In genomic region chr15:84766621-84767020, GRCm38 (mm10) we compare ENCODE assay signal across 20 mouse cellular contexts. TPM values are rescaled to one million over a fixed set of nuclear protein-coding genes. Genes with fewer than 3 reads are reported as not detected.
DNase-seq lines count a peak whose midpoint lies in the region; ATAC-seq and TF ChIP-seq lines count a peak whose summit lies in the region.
"Had no signal": no experiment of that assay in that cellular context is flagged by ENCODE, and none has a peak within 500 bp of the region (broad histone marks: within the 10 kb centered on the region; RNA-seq: fewer than 3 reads in every experiment).

No protein-coding gene starts in this region.

- H3K4me3 ChIP-seq in liver, embryonic 12.5 days: no peak overlapping the region
- no peak overlapping the region for H3K4me3 ChIP-seq in stomach, embryonic 15.5 days (replicated peaks)
- H3K4me3 ChIP-seq in stomach, postnatal 0 days (ENCODE audit: low read depth, low read length): no peak overlapping the region
- H3K4me3 ChIP-seq in E14TG2a.4 (replicated peaks; ENCODE audit: low read length): peak overlapping the region; percentile 67
- H3K4me3 ChIP-seq in heart, adult 2 months: no peak overlapping the region
- H3K4me3 ChIP-seq in intestine, embryonic 16.5 days (ENCODE audit: low read length): no peak overlapping the region
- H3K4me3 ChIP-seq: forebrain, embryonic 10.5 days; heart, embryonic 12.5 days; hindbrain, embryonic 12.5 days; liver, embryonic 13.5 days had no signal

- H3K27ac ChIP-seq in liver, embryonic 12.5 days: no peak overlapping the region
- no peak overlapping the region for H3K27ac ChIP-seq in stomach, embryonic 15.5 days
- no peak overlapping the region for H3K27ac ChIP-seq in stomach, postnatal 0 days (replicated peaks)
- H3K27ac ChIP-seq in heart, adult 2 months: no peak overlapping the region
- no peak overlapping the region for H3K27ac ChIP-seq in intestine, embryonic 16.5 days (ENCODE audit: low read length)
- H3K27ac ChIP-seq: forebrain, embryonic 10.5 days; hindbrain, embryonic 12.5 days; liver, embryonic 13.5 days had no signal

- no peaks in the 10 kb centered on the region for H3K9me3 ChIP-seq in liver, embryonic 12.5 days (replicated peaks)
- H3K9me3 ChIP-seq in stomach, embryonic 15.5 days: no peaks in the 10 kb centered on the region
- no peaks in the 10 kb centered on the region for H3K9me3 ChIP-seq in stomach, postnatal 0 days (ENCODE audit: control insufficient read depth, low read length)
- H3K9me3 ChIP-seq in E14TG2a.4 (ENCODE audit: low read length): no peaks in the 10 kb centered on the region
- no peaks in the 10 kb centered on the region for H3K9me3 ChIP-seq in intestine, embryonic 16.5 days (ENCODE audit: control insufficient read depth, low read length)
- H3K9me3 ChIP-seq: forebrain, embryonic 10.5 days; heart, embryonic 12.5 days; hindbrain, embryonic 12.5 days; liver, embryonic 13.5 days had no signal

- H3K4me2 ChIP-seq in liver, embryonic 12.5 days: no peak overlapping the region
- no peak overlapping the region for H3K4me2 ChIP-seq in stomach, embryonic 15.5 days
- H3K4me2 ChIP-seq in stomach, postnatal 0 days (replicated peaks; ENCODE audit: low read depth): no peak overlapping the region
- no peak overlapping the region for H3K4me2 ChIP-seq in intestine, embryonic 16.5 days (ENCODE audit: low read depth, low read length)
- H3K4me2 ChIP-seq: heart, embryonic 12.5 days; hindbrain, embryonic 12.5 days; liver, embryonic 13.5 days had no signal

- H3K27me3 ChIP-seq in liver, embryonic 12.5 days (replicated peaks): no peaks in the 10 kb centered on the region
- no peaks in the 10 kb centered on the region for H3K27me3 ChIP-seq in stomach, embryonic 15.5 days (replicated peaks)
- no peaks in the 10 kb centered on the region for H3K27me3 ChIP-seq in stomach, postnatal 0 days (ENCODE audit: control insufficient read depth, insufficient read depth, low read length)
- no peaks in the 10 kb centered on the region for H3K27me3 ChIP-seq in E14TG2a.4 (ENCODE audit: insufficient read depth, low read length)
- H3K27me3 ChIP-seq in heart, adult 2 months (ENCODE audit: control insufficient read depth, insufficient read depth, low read length): no peaks in the 10 kb centered on the region
- H3K27me3 ChIP-seq in intestine, embryonic 16.5 days (replicated peaks; ENCODE audit: control insufficient read depth, insufficient read depth, low read length): no peaks in the 10 kb centered on the region
- H3K27me3 ChIP-seq: heart, embryonic 12.5 days; hindbrain, embryonic 12.5 days; liver, embryonic 13.5 days had no signal

- ATAC-seq in liver, embryonic 12.5 days: no peak
- 0 out of 2 replicates have a peak, but pooled peaks have one; percentile 28 for ATAC-seq in stomach, embryonic 15.5 days (ENCODE audit: insufficient read depth, low FRiP score, low read depth)
- ATAC-seq in stomach, postnatal 0 days (ENCODE audit: low FRiP score, low TSS enrichment): no peak
- no peak for ATAC-seq in intestine, embryonic 16.5 days
- ATAC-seq: forebrain, postnatal 0 days had no signal

- intact Hi-C loops in heart, adult 2 months (cut with DNase I): no loop called here

- WGBS in liver, embryonic 12.5 days (ENCODE audit: insufficient replicate concordance): 24% methylated on average over 10 of the region's 10 CpGs
- 37% methylated on average over 10 of the region's 10 CpGs for WGBS in stomach, embryonic 15.5 days
- 46% methylated on average over 10 of the region's 10 CpGs for WGBS in stomach, postnatal 0 days
- 42% methylated on average over 10 of the region's 10 CpGs for WGBS in heart, adult 2 months
- whole genome bisulfite sequencing in intestine, embryonic 16.5 days: 47% methylated on average over 10 of the region's 10 CpGs

- no peak for TF ChIP-seq CTCF in stomach, postnatal 0 days (IDR thresholded peaks at IDR 0.05; ENCODE audit: low read depth)
- TF ChIP-seq CTCF in E14TG2a.4 (conservative IDR thresholded peaks at IDR 0.05; ENCODE audit: low read length): no peak
- TF ChIP-seq CTCF in heart, adult 2 months (IDR thresholded peaks at IDR 0.05): no peak

- no peak for TF ChIP-seq POLR2A in heart, adult 2 months (IDR thresholded peaks at IDR 0.05; ENCODE audit: insufficient read depth, low read depth, low read length)

- peaks cover 3% of the 10 kb centered on the region; the same call in 1 of the 2 replicates for H3K4me1 ChIP-seq in liver, embryonic 12.5 days
- no peaks in the 10 kb centered on the region for H3K4me1 ChIP-seq in stomach, embryonic 15.5 days
- H3K4me1 ChIP-seq in stomach, postnatal 0 days (replicated peaks; ENCODE audit: control insufficient read depth, insufficient read depth): no peaks in the 10 kb centered on the region
- peaks cover 30% of the 10 kb centered on the region for H3K4me1 ChIP-seq in E14TG2a.4 (replicated peaks; ENCODE audit: low read depth, low read length)
- H3K4me1 ChIP-seq in heart, adult 2 months (ENCODE audit: control insufficient read depth, insufficient read depth, low read length): no peaks in the 10 kb centered on the region
- no peaks in the 10 kb centered on the region for H3K4me1 ChIP-seq in intestine, embryonic 16.5 days (ENCODE audit: control insufficient read depth, insufficient read depth, low read length)
- H3K4me1 ChIP-seq: heart, embryonic 12.5 days; liver, embryonic 13.5 days had no signal

- TF ChIP-seq EP300 in stomach, postnatal 0 days (optimal IDR thresholded peaks at IDR 0.05): no peak
- no peak for TF ChIP-seq EP300 in heart, adult 2 months (IDR thresholded peaks at IDR 0.05; ENCODE audit: insufficient read depth, low read depth, low read length)

- H3K79me2 ChIP-seq in heart, adult 2 months (replicated peaks; ENCODE audit: control insufficient read depth, insufficient read depth, low read length): no peaks in the 10 kb centered on the region

- no peak overlapping the region for H3K9ac ChIP-seq in liver, embryonic 12.5 days
- no peak overlapping the region for H3K9ac ChIP-seq in stomach, embryonic 15.5 days
- no peak overlapping the region for H3K9ac ChIP-seq in stomach, postnatal 0 days (ENCODE audit: low read length)
- H3K9ac ChIP-seq in heart, adult 2 months (ENCODE audit: low read depth, low read length): no peak overlapping the region
- H3K9ac ChIP-seq in intestine, embryonic 16.5 days (ENCODE audit: low read depth, low read length): no peak overlapping the region
- H3K9ac ChIP-seq: forebrain, postnatal 0 days; heart, embryonic 12.5 days; hindbrain, embryonic 12.5 days; liver, embryonic 13.5 days had no signal

- H3K36me3 ChIP-seq in liver, embryonic 12.5 days: no peaks in the 10 kb centered on the region
- H3K36me3 ChIP-seq in stomach, embryonic 15.5 days: no peaks in the 10 kb centered on the region
- no peaks in the 10 kb centered on the region for H3K36me3 ChIP-seq in stomach, postnatal 0 days (ENCODE audit: control insufficient read depth, insufficient read depth, low read length)
- H3K36me3 ChIP-seq in E14TG2a.4 (ENCODE audit: insufficient read depth, low read length): peaks cover 19% of the 10 kb centered on the region
- H3K36me3 ChIP-seq in heart, adult 2 months (ENCODE audit: control insufficient read depth, insufficient read depth, low read length): no peaks in the 10 kb centered on the region
- no peaks in the 10 kb centered on the region for H3K36me3 ChIP-seq in intestine, embryonic 16.5 days (ENCODE audit: control insufficient read depth, insufficient read depth, low read length)
- H3K36me3 ChIP-seq: forebrain, embryonic 10.5 days; heart, embryonic 12.5 days; hindbrain, embryonic 12.5 days; liver, embryonic 13.5 days had no signal

- DNase-seq in liver: peak; percentile 43
- DNase-seq in stomach, postnatal 0 days (ENCODE audit: low spot score): no peak
- DNase-seq in R1 (ENCODE audit: low read depth, low spot score): peak; percentile 90
- DNase-seq in heart, adult 2 months: no peak
- DNase-seq: cerebellum, adult 8-10 months; forebrain, postnatal 0 days; heart, postnatal 14 days; kidney, adult 2 months; kidney, postnatal 36 days; liver, embryonic 13.5 days; right cerebral cortex, adult 18-20 months; spleen, adult 18-20 months had no signal

RNA-seq across cellular contexts. Expression of gene Arhgap8, which starts 46.8 kb away (rescaled TPM):
- 0.88 and 0.91 TPM in 2 replicates for polyA plus RNA-seq in liver, embryonic 12.5 days (2016; fragmentation: Nextera tagmentation; extraction: Ambion mirVana)
- polyA plus RNA-seq in stomach, embryonic 15.5 days (2015; fragmentation: Nextera tagmentation; extraction: Ambion mirVana): 10.3 and 11.4 TPM in 2 replicates
- polyA plus RNA-seq in stomach, postnatal 0 days (2015; fragmentation: Nextera tagmentation; extraction: Ambion mirVana): 20.2 and 22.0 TPM in 2 replicates
- total RNA-seq in heart, adult 2 months (2021): 1 to 10 TPM in 1 of 2 experiments, under 1 TPM in 1; 0.70 to 1.5 TPM
- polyA plus RNA-seq in heart, adult 2 months (2012; rRNA removed): 1.7 and 1.9 TPM in 2 replicates
- polyA plus RNA-seq in intestine, embryonic 16.5 days (2015; fragmentation: Nextera tagmentation; extraction: Ambion mirVana): 14.3 and 16.3 TPM in 2 replicates
- total RNA-seq: neutrophil, adult 5-6 weeks had no signal

Comparison
In these comparisons a context has a peak if more than half of its experiments do, and no peak if none do; other contexts are left out.
1. DNase-seq: peak in liver (single experiment) and R1 (single experiment); none in stomach, postnatal 0 days (single experiment) and heart, adult 2 months (0 of 2).